Mouse (Mus musculus) kidney, adult 8-10 months (tissue): ENCODE data around the gene Myo9b.

Experiments
- DNase-seq, 2 experiments: peaks; one replicate each; pipeline ENCODE4 v3.0.0; 2022

The Myo9b gene

GRCm38 (mm10) chr8:71392391-71392790 lies 119.9 kb downstream of the Myo9b start:
- DNase-seq, result no peak

GRCm38 (mm10) chr8:71392871-71393270 lies 120.4 kb downstream of the Myo9b start:
- DNase-seq, result peak in 1 of 2 experiments; percentile 27

- DNase-seq, result no peak
These were observed 122.0 kb downstream of the Myo9b start for GRCm38 (mm10) chr8:71394481-71394880.

- DNase-seq, result peak in 1 of 2 experiments; percentile 5
These were observed 122.6 kb downstream of the Myo9b start for GRCm38 (mm10) chr8:71395071-71395470.

- DNase-seq, result peak in 1 of 2 experiments; percentile 53
These were observed 123.1 kb downstream of the Myo9b start, which contains the start of gene Ushbp1 for GRCm38 (mm10) chr8:71395629-71396028. Gene Ushbp1 (minus strand): TSS chr8:71395802.

- peak; percentile 96 to 98 for DNase-seq
These were observed 124.3 kb downstream of the Myo9b start, which contains the start of gene Babam1 for GRCm38 (mm10) chr8:71396639-71397305. Gene Babam1 (plus strand): TSS chr8:71396861.

GRCm38 (mm10) chr8:71397701-71398100 lies 125.2 kb downstream of the Myo9b start:
- DNase-seq, result no peak

- DNase-seq, result no peak
These were observed 128.3 kb downstream of the Myo9b start for GRCm38 (mm10) chr8:71400826-71401225.

GRCm38 (mm10) chr8:71401454-71401853 lies 128.9 kb downstream of the Myo9b start:
- DNase-seq, result no peak

- no peak for DNase-seq
These were observed 130.0 kb downstream of the Myo9b start for GRCm38 (mm10) chr8:71402446-71402964.

GRCm38 (mm10) chr8:71403107-71403885 lies 130.8 kb downstream of the Myo9b start:
- DNase-seq, result no peak

- DNase-seq, result no peak
These were observed 131.5 kb downstream of the Myo9b start for GRCm38 (mm10) chr8:71404011-71404410.

- peak in 1 of 2 experiments; percentile 69 for DNase-seq
These were observed 132.4 kb downstream of the Myo9b start for GRCm38 (mm10) chr8:71404951-71405351.

- peak; percentile 94 to 98 for DNase-seq
These were observed 133.0 kb downstream of the Myo9b start, which contains the start of gene Ankle1 for GRCm38 (mm10) chr8:71405401-71406098. Gene Ankle1 (plus strand): TSS chr8:71406010.

- DNase-seq, result peak; percentile 59 to 80
These were observed 133.8 kb downstream of the Myo9b start for GRCm38 (mm10) chr8:71406099-71407015.

GRCm38 (mm10) chr8:71407441-71407840 lies 134.9 kb downstream of the Myo9b start:
- DNase-seq, result no peak

GRCm38 (mm10) chr8:71408231-71408630 lies 135.7 kb downstream of the Myo9b start:
- DNase-seq, result no peak
